Mouse (Mus musculus) heart, embryonic 15.5 days (tissue): ENCODE results near the gene Ano6. TPM values are rescaled to one million over a fixed set of nuclear protein-coding genes. Genes with fewer than 3 reads are reported as not detected.
A peak's percentile ranks its signal among the peaks of the same experiment; 100 is the strongest.
"Not testable (repeated sequence)": the region's sequence is repeated elsewhere in the genome, so short reads cannot be mapped to it uniquely, and the experiment has no call there.

ENCODE experiments used
- ATAC-seq: fragments of 200-750 bp; cut with Nextera tagmentation; replicated peaks from 2 replicates; pipeline ENCODE4 v1.8.0; 2017; ENCODE audit warnings: low read depth, moderate TSS enrichment; ENCODE audit not compliant: insufficient number of reproducible peaks, insufficient read depth, low FRiP score
- H3K27ac ChIP-seq: fragments of 300-500 bp; sonication (generic); 2 replicates; pipeline ENCODE4 v1.5.1; 2015; ENCODE audit warnings: mild to moderate bottlenecking, inconsistent platforms
- H3K27me3 ChIP-seq: fragments of 300-500 bp; sonication (generic); 2 replicates; pipeline ENCODE4 v1.6.1; 2015; ENCODE audit warnings: inconsistent platforms
- H3K36me3 ChIP-seq: fragments of 300-500 bp; sonication (generic); 2 replicates; pipeline ENCODE4 v1.6.1; 2015; ENCODE audit warnings: mild to moderate bottlenecking, inconsistent platforms
- H3K4me1 ChIP-seq: fragments of 300-500 bp; sonication (generic); replicated peaks from 2 replicates; pipeline ENCODE4 v1.6.1; 2015; ENCODE audit warnings: inconsistent platforms
- H3K4me2 ChIP-seq: fragments of 300-500 bp; sonication (generic); 2 replicates; pipeline ENCODE4 v1.6.1; 2015; ENCODE audit warnings: inconsistent platforms, mild to moderate bottlenecking, moderate library complexity
- H3K4me3 ChIP-seq: fragments of 300-500 bp; sonication (generic); 2 replicates; pipeline ENCODE4 v1.5.1; 2015; ENCODE audit warnings: mild to moderate bottlenecking, inconsistent platforms
- H3K9ac ChIP-seq: fragments of 300-500 bp; sonication (generic); 2 replicates; pipeline ENCODE4 v1.6.1; 2015; ENCODE audit warnings: mild to moderate bottlenecking, inconsistent platforms
- H3K9me3 ChIP-seq: fragments of 300-500 bp; sonication (generic); replicated peaks from 2 replicates; pipeline ENCODE4 v1.6.1; 2016; ENCODE audit warnings: inconsistent platforms
- WGBS: fragments of 180-500 bp; shearing (Covaris S2); methylation state at CpG from one replicate; pipeline ENCODE4 v1.1.7; 2015; ENCODE audit warnings: mixed read lengths; 5-methylcytosine and 5-hydroxymethylcytosine counted together
- polyA plus RNA-seq: library from polyadenylated mRNA; unstranded; fragments of >200 nt; fragmentation: Nextera tagmentation; extraction: Ambion mirVana; gene quantifications from 2 replicates; pipeline ENCODE4 v1.2.1, GENCODE M21; 2015

The Ano6 gene
- polyA plus RNA-seq, 1 experiment from 2014 or later = 27.2 TPM

- Histone ChIP-seq H3K4me3 (no peak overlapping the region), H3K9ac (no peak overlapping the region), H3K27me3 (no peaks in the 10 kb centered on the region), H3K27ac (no peak overlapping the region), H3K9me3 (no peaks in the 10 kb centered on the region), H3K36me3 (no peaks in the 10 kb centered on the region), H3K4me2 (no peak overlapping the region), H3K4me1 (no peaks in the 10 kb centered on the region)
- 90% methylated on average over 12 of the region's 12 CpGs for WGBS
- ATAC-seq = 0 out of 2 replicates have a peak, but pooled peaks have one; percentile 22
Measured at GRCm38 (mm10) chr15:95820142-95820541, 29.5 kb downstream of the Ano6 start.

GRCm38 (mm10) chr15:95820678-95821077 is 30.0 kb downstream of the Ano6 start:
- Histone ChIP-seq H3K36me3 (no peaks in the 10 kb centered on the region), H3K4me2 (no peak overlapping the region), H3K4me3 (no peak overlapping the region), H3K9me3 (no peaks in the 10 kb centered on the region), H3K4me1 (no peaks in the 10 kb centered on the region), H3K27ac (no peak overlapping the region), H3K27me3 (no peaks in the 10 kb centered on the region), H3K9ac (no peak overlapping the region)
- no peak for ATAC-seq
- WGBS = 87% methylated on average over 9 of the region's 9 CpGs

GRCm38 (mm10) chr15:95822099-95822498 is 31.5 kb downstream of the Ano6 start:
- no peaks in the 10 kb centered on the region for H3K36me3 ChIP-seq
- H3K27ac ChIP-seq = no peak overlapping the region
- H3K9me3 ChIP-seq = no peaks in the 10 kb centered on the region
- no peak overlapping the region for H3K4me2 ChIP-seq
- 64% methylated on average over 9 of the region's 9 CpGs for WGBS
- H3K27me3 ChIP-seq = no peaks in the 10 kb centered on the region
- ATAC-seq = 0 out of 2 replicates have a peak, but pooled peaks have one; percentile 39
- H3K4me3 ChIP-seq = no peak overlapping the region
- peaks cover 10% of the 10 kb centered on the region for H3K4me1 ChIP-seq
- H3K9ac ChIP-seq = no peak overlapping the region

DNA sequence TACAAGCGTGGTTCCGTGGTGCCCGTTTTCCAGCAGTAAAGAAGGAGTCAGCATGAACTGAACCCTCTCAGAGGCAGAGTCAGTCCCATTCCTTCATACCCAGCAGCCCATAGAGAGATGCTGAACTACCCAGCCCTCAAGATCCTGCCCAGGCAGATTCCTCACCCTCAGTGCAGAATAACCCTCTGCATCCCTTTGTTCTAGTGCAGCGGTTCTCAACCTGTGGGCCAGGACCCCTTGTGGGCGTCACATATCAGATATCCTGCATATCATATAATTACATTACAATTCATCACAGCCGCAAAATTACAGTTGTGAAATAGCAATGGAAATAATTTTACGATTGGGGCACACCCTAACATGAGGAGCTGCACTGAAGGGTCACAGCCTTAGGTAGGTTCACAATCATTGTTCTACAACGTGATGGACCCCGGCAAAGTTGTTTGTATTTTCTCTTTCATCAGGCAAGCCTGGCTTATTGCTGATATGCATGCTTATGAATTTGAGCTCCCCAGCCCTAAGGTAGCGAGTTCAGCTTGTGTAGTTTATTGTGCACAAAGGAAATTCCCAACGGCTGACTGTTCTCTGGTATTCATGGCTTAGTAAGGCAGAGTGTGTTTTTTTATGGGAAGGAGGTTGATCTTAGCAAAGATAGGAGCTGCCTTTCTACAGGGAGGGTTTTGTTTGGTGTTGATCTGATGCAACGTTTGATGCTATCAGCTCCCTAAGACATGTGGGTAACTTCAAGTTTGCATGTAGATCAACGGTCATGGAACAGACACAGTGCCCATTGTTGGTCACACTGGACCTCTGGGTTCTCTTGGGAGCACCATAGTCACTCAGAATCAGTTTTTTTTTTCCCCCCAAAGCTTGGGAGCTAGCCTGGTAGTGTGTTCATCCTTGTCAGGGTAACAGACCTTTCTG is 33.0 kb downstream of the Ano6 start:
- H3K9me3 ChIP-seq = no peaks in the 10 kb centered on the region
- H3K4me3 ChIP-seq = no peak overlapping the region
- ATAC-seq = no peak; the same call in 1 of the 2 replicates
- H3K4me2 ChIP-seq = no peak overlapping the region
- no peaks in the 10 kb centered on the region for H3K36me3 ChIP-seq
- H3K9ac ChIP-seq = no peak overlapping the region
- WGBS = 82% methylated on average over 13 of the region's 13 CpGs
- peaks cover 21% of the 10 kb centered on the region for H3K4me1 ChIP-seq
- H3K27ac ChIP-seq = no peak overlapping the region
- no peaks in the 10 kb centered on the region for H3K27me3 ChIP-seq

DNA sequence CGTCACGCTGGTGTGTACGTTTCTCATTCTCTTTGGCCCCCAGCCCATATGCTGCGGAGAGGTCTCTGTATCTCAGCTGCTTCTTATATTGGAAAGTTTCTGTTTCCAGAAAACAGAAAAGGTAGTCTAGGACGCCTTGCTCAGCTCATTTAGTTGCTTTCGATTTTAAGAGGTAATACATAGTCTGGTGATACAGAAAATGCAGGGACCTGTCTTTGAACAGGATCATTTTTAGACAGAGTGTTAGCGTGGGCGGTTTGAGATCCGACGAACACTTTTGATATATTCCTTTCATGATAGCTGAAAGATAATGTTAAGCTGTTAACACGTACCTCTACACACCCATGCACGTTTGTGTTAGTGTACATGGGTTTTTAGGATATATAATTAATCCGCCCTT is 35.9 kb downstream of the Ano6 start:
- 67% methylated on average over 13 of the region's 13 CpGs for WGBS
- H3K9me3 ChIP-seq = no peaks in the 10 kb centered on the region
- H3K27me3 ChIP-seq = no peaks in the 10 kb centered on the region
- H3K4me1 ChIP-seq = peaks cover 38% of the 10 kb centered on the region
- no peak overlapping the region for H3K4me3 ChIP-seq
- H3K36me3 ChIP-seq = no peaks in the 10 kb centered on the region
- H3K4me2 ChIP-seq = no peak overlapping the region
- ATAC-seq = no peak
- no peak overlapping the region for H3K27ac ChIP-seq
- no peak overlapping the region for H3K9ac ChIP-seq

GRCm38 (mm10) chr15:95827465-95827971 is 36.9 kb downstream of the Ano6 start:
- Histone ChIP-seq H3K27me3 (no peaks in the 10 kb centered on the region), H3K4me1 (peaks cover 38% of the 10 kb centered on the region), H3K4me2 (no peak overlapping the region), H3K9me3 (no peaks in the 10 kb centered on the region), H3K9ac (no peak overlapping the region), H3K27ac (peak overlapping the region; percentile 27; the same call in 1 of the 2 replicates), H3K36me3 (no peaks in the 10 kb centered on the region), H3K4me3 (no peak overlapping the region)
- 51% methylated on average over 11 of the region's 11 CpGs for WGBS
- no peak for ATAC-seq

GRCm38 (mm10) chr15:95828018-95828646 is 37.5 kb downstream of the Ano6 start:
- H3K9ac ChIP-seq, ATAC-seq, H3K36me3 ChIP-seq, H3K27me3 ChIP-seq, H3K9me3 ChIP-seq, H3K4me3 ChIP-seq, H3K4me2 ChIP-seq: not testable (repeated sequence)
- Histone ChIP-seq H3K4me1 (peaks cover 38% of the 10 kb centered on the region), H3K27ac (peak overlapping the region; percentile 64; the same call in 1 of the 2 replicates)
- WGBS = 53% methylated on average over 8 of the region's 8 CpGs

- peaks cover 38% of the 10 kb centered on the region for H3K4me1 ChIP-seq
- H3K36me3 ChIP-seq = no peaks in the 10 kb centered on the region
- peak overlapping the region; percentile 64 for H3K27ac ChIP-seq
- no peak overlapping the region for H3K9ac ChIP-seq
- H3K9me3 ChIP-seq = no peaks in the 10 kb centered on the region
- no peaks in the 10 kb centered on the region for H3K27me3 ChIP-seq
- ATAC-seq = 0 out of 2 replicates have a peak, but pooled peaks have one; percentile 45
- no peak overlapping the region for H3K4me3 ChIP-seq
- 47% methylated on average over 10 of the region's 10 CpGs for WGBS
- H3K4me2 ChIP-seq = no peak overlapping the region
Measured at GRCm38 (mm10) chr15:95828647-95829254, 38.1 kb downstream of the Ano6 start.

DNA sequence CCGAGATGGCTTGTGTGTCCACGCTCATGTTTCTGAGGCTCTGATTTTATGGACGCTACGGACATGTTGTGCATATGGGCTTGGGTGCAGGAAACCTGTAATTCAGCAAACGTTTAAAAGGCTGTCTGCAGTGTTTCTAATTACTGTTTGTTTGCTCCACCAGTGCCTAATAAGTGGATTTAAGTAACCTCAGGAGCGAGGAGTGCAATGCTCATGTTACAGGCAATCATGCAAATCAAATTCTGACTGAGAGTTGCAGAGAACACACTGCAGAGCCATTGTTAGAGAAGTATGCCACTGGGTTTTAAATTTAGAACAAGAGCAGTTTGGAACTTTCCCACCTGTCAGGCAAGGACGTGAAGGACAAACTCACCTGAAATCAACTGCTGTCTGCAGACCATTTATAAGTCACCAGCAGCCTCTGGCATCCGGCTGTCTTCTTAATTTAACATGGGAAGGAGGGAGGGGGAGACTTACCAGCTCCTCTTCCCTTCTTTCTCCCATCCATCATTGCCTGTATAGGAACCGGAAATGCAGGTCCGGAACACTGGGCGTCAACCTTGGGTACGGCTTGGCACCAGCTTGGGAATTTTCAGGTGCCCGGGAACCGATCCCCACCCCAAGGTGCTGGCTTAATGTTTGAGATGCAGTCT is 39.0 kb downstream of the Ano6 start:
- Histone ChIP-seq H3K27me3 (no peaks in the 10 kb centered on the region), H3K4me3 (no peak overlapping the region), H3K4me1 (peaks cover 38% of the 10 kb centered on the region), H3K36me3 (no peaks in the 10 kb centered on the region), H3K27ac (peak overlapping the region; percentile 64), H3K4me2 (no peak overlapping the region; the same call in 1 of the 2 replicates), H3K9ac (no peak overlapping the region), H3K9me3 (no peaks in the 10 kb centered on the region)
- 66% methylated on average over 14 of the region's 14 CpGs for WGBS
- no peak for ATAC-seq

DNA sequence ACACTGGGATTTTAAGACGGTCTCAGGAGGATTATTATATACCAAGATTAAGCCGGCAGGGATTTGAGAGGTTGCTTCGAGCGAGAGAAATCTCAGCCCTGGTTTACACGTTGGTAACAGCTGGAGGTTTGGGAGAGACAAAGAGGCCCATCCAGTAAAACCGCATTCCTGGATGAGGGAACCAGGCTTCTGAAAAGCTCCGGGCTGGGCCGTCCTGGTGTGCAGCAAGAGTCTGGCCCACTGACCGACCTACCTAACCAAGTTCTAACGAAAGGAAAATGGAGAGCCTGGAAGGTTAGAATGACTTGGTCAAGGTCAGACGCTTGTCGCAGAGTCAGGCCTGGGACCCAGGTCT is 39.5 kb downstream of the Ano6 start:
- peak overlapping the region; percentile 64 for H3K27ac ChIP-seq
- H3K27me3 ChIP-seq = no peaks in the 10 kb centered on the region
- peaks cover 38% of the 10 kb centered on the region for H3K4me1 ChIP-seq
- H3K9me3 ChIP-seq = no peaks in the 10 kb centered on the region
- no peaks in the 10 kb centered on the region for H3K36me3 ChIP-seq
- H3K4me2 ChIP-seq = no peak overlapping the region; the same call in 1 of the 2 replicates
- no peak overlapping the region for H3K9ac ChIP-seq
- no peak for ATAC-seq
- 71% methylated on average over 12 of the region's 12 CpGs for WGBS
- H3K4me3 ChIP-seq = no peak overlapping the region

GRCm38 (mm10) chr15:95833292-95833691 is 42.6 kb downstream of the Ano6 start:
- no peaks in the 10 kb centered on the region for H3K9me3 ChIP-seq
- H3K36me3 ChIP-seq = no peaks in the 10 kb centered on the region
- H3K27me3 ChIP-seq = no peaks in the 10 kb centered on the region
- H3K4me2 ChIP-seq = no peak overlapping the region
- 78% methylated on average over 9 of the region's 9 CpGs for WGBS
- no peak overlapping the region for H3K9ac ChIP-seq
- no peak overlapping the region for H3K27ac ChIP-seq
- H3K4me3 ChIP-seq = no peak overlapping the region
- H3K4me1 ChIP-seq = peaks cover 45% of the 10 kb centered on the region
- ATAC-seq = no peak
